Mouse (Mus musculus): ENCODE measurements at regions not wholly inside any gene's neighbourhood (a gene's known extent, or its start where the extent isn't known, plus 50 kb on each side); places are given as distances from the start of the nearest gene placed in this dataset.

GRCm38 (mm10) chr6:111621684-111622480 is 651.7 kb upstream of the Lmcd1 start:
- peak; percentile 71 for ATAC-seq (replicated peaks; ENCODE audit: low FRiP score)
- H3K4me3 ChIP-seq (ENCODE audit: low read depth, low read length): no peak overlapping the region
- no peak overlapping the region for H3K4me2 ChIP-seq (ENCODE audit: low read depth, low read length, severe bottlenecking)
- DNase-seq (ENCODE audit: low spot score): no peak
- H3K27ac ChIP-seq (ENCODE audit: low read depth, low read length): no peak overlapping the region
- 43% methylated on average over 8 of the region's 8 CpGs for WGBS
- H3K4me1 ChIP-seq (replicated peaks; ENCODE audit: control insufficient read depth, insufficient read depth, low read length): no peaks in the 10 kb centered on the region
- no peaks in the 10 kb centered on the region for H3K9me3 ChIP-seq (ENCODE audit: control insufficient read depth, low read length)
- H3K27me3 ChIP-seq (ENCODE audit: control insufficient read depth, insufficient read depth, low read length): no peaks in the 10 kb centered on the region
- no peaks in the 10 kb centered on the region for H3K36me3 ChIP-seq (ENCODE audit: control insufficient read depth, insufficient read depth, low read length)
- no peak overlapping the region for H3K9ac ChIP-seq (ENCODE audit: low read length)

GRCm38 (mm10) chr6:111622481-111623139 is 650.9 kb upstream of the Lmcd1 start:
- Histone ChIP-seq H3K4me3 (ENCODE audit: low read depth, low read length) (no peak overlapping the region), H3K4me1 (replicated peaks; ENCODE audit: control insufficient read depth, insufficient read depth, low read length) (no peaks in the 10 kb centered on the region), H3K9me3 (ENCODE audit: control insufficient read depth, low read length) (no peaks in the 10 kb centered on the region), H3K27ac (ENCODE audit: low read depth, low read length) (no peak overlapping the region; the same call in 1 of the 2 replicates), H3K27me3 (ENCODE audit: control insufficient read depth, insufficient read depth, low read length) (no peaks in the 10 kb centered on the region), H3K36me3 (ENCODE audit: control insufficient read depth, insufficient read depth, low read length) (no peaks in the 10 kb centered on the region), H3K4me2 (ENCODE audit: low read depth, low read length, severe bottlenecking) (no peak overlapping the region), H3K9ac (ENCODE audit: low read length) (no peak overlapping the region)
- no peak for DNase-seq (ENCODE audit: low spot score)
- WGBS: 19% methylated on average over 7 of the region's 7 CpGs
- peak; percentile 85 for ATAC-seq (replicated peaks; ENCODE audit: low FRiP score)

GRCm38 (mm10) chr6:111623140-111623497 is 650.4 kb upstream of the Lmcd1 start:
- Histone ChIP-seq H3K4me1 (replicated peaks; ENCODE audit: control insufficient read depth, insufficient read depth, low read length) (no peaks in the 10 kb centered on the region), H3K27me3 (ENCODE audit: control insufficient read depth, insufficient read depth, low read length) (no peaks in the 10 kb centered on the region), H3K4me3 (ENCODE audit: low read depth, low read length) (no peak overlapping the region), H3K4me2 (ENCODE audit: low read depth, low read length, severe bottlenecking) (no peak overlapping the region), H3K9ac (ENCODE audit: low read length) (no peak overlapping the region), H3K27ac (ENCODE audit: low read depth, low read length) (no peak overlapping the region; the same call in 1 of the 2 replicates), H3K36me3 (ENCODE audit: control insufficient read depth, insufficient read depth, low read length) (no peaks in the 10 kb centered on the region), H3K9me3 (ENCODE audit: control insufficient read depth, low read length) (no peaks in the 10 kb centered on the region)
- no peak for ATAC-seq (replicated peaks; ENCODE audit: low FRiP score)
- DNase-seq (ENCODE audit: low spot score): no peak
- 75% methylated on average over 4 of the region's 4 CpGs for WGBS

DNA sequence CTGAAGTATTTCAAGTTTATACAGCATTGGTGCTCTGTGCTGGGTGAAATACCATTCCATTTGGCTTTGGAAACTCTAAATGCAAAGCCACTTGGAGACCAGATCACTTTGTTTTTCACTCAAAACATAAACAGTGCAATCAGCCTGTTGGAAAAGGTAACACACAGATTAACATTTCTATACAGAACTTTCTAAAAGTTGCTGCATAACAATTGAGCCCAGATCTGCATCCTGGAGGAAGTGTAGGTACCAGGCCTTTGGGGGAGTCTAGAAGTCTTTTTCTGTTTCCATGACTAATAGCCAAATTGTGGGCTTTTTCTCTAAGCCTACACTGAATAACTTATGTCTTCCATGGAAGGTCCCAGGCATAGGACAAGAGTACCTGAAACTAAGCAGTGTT is 648.1 kb upstream of the Lmcd1 start:
- Histone ChIP-seq H3K9ac (ENCODE audit: low read length) (no peak overlapping the region), H3K9me3 (ENCODE audit: control insufficient read depth, low read length) (no peaks in the 10 kb centered on the region), H3K27ac (ENCODE audit: low read depth, low read length) (no peak overlapping the region), H3K4me2 (ENCODE audit: low read depth, low read length, severe bottlenecking) (no peak overlapping the region), H3K27me3 (ENCODE audit: control insufficient read depth, insufficient read depth, low read length) (no peaks in the 10 kb centered on the region), H3K36me3 (ENCODE audit: control insufficient read depth, insufficient read depth, low read length) (no peaks in the 10 kb centered on the region), H3K4me3 (ENCODE audit: low read depth, low read length) (no peak overlapping the region), H3K4me1 (replicated peaks; ENCODE audit: control insufficient read depth, insufficient read depth, low read length) (no peaks in the 10 kb centered on the region)
- DNase-seq (ENCODE audit: low spot score) (no peak), ATAC-seq (replicated peaks; ENCODE audit: low FRiP score) (no peak)

DNA sequence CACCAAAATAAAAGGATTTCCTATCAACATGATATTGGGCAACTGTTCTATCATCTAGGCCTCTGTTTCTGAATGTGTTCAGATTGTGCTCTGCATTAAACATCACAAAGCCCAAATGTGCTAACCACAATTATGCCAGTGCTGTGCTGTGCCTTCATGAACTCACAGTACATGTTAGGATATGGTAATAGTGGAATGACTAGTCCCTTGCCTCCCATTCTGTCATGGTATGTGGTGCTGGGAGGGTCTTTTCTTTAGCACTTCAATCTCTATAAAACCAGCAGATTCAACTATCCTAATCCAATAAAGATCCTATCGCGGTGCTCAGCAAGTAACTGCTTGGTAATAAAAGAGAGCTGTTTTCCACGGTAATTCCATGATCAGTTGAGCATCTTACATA is 620.8 kb upstream of the Lmcd1 start:
- Histone ChIP-seq H3K4me1 (replicated peaks; ENCODE audit: control insufficient read depth, insufficient read depth, low read length) (no peaks in the 10 kb centered on the region), H3K27me3 (ENCODE audit: control insufficient read depth, insufficient read depth, low read length) (no peaks in the 10 kb centered on the region), H3K27ac (ENCODE audit: low read depth, low read length) (no peak overlapping the region), H3K36me3 (ENCODE audit: control insufficient read depth, insufficient read depth, low read length) (no peaks in the 10 kb centered on the region), H3K9ac (ENCODE audit: low read length) (no peak overlapping the region), H3K4me3 (ENCODE audit: low read depth, low read length) (no peak overlapping the region), H3K9me3 (ENCODE audit: control insufficient read depth, low read length) (no peaks in the 10 kb centered on the region), H3K4me2 (ENCODE audit: low read depth, low read length, severe bottlenecking) (no peak overlapping the region)
- DNase-seq (ENCODE audit: low spot score) (no peak), ATAC-seq (replicated peaks; ENCODE audit: low FRiP score) (no peak)
- 92% methylated on average over 3 of the region's 3 CpGs for WGBS

- no peaks in the 10 kb centered on the region for H3K36me3 ChIP-seq (ENCODE audit: control insufficient read depth, insufficient read depth, low read length)
- H3K9ac ChIP-seq (ENCODE audit: low read length): no peak overlapping the region
- no peak overlapping the region for H3K4me3 ChIP-seq (ENCODE audit: low read depth, low read length)
- H3K9me3 ChIP-seq (ENCODE audit: control insufficient read depth, low read length): no peaks in the 10 kb centered on the region
- no peaks in the 10 kb centered on the region for H3K27me3 ChIP-seq (ENCODE audit: control insufficient read depth, insufficient read depth, low read length)
- DNase-seq (ENCODE audit: low spot score) (no peak), ATAC-seq (replicated peaks; ENCODE audit: low FRiP score) (no peak)
- no peaks in the 10 kb centered on the region for H3K4me1 ChIP-seq (replicated peaks; ENCODE audit: control insufficient read depth, insufficient read depth, low read length)
- 75% methylated on average over 2 of the region's 2 CpGs for WGBS
- no peak overlapping the region for H3K27ac ChIP-seq (ENCODE audit: low read depth, low read length)
- no peak overlapping the region for H3K4me2 ChIP-seq (ENCODE audit: low read depth, low read length, severe bottlenecking)
These were observed 613.6 kb upstream of the Lmcd1 start for GRCm38 (mm10) chr6:111659957-111660356.

DNA sequence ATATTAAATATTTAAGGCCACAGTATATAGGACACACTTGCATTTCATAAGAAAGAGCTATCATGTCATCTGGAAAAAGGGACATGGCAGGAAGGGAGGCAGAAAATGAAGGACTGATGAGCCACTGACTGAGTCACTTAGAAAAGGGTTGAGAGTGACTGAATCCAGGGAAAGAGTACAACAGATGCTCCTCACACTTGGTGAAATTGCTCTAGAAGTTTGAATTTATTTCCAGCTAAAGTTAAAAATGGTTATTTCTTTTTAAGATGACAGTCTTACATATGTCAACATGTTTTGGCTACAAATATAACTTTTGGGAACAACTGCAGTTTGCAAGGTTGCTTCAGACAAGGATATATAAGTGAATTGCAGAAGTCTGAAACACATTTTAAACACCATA is 609.0 kb upstream of the Lmcd1 start:
- Histone ChIP-seq H3K27ac (ENCODE audit: low read depth, low read length) (no peak overlapping the region), H3K9me3 (ENCODE audit: control insufficient read depth, low read length) (no peaks in the 10 kb centered on the region), H3K4me2 (ENCODE audit: low read depth, low read length, severe bottlenecking) (no peak overlapping the region), H3K9ac (ENCODE audit: low read length) (no peak overlapping the region), H3K4me1 (replicated peaks; ENCODE audit: control insufficient read depth, insufficient read depth, low read length) (no peaks in the 10 kb centered on the region), H3K36me3 (ENCODE audit: control insufficient read depth, insufficient read depth, low read length) (no peaks in the 10 kb centered on the region), H3K4me3 (ENCODE audit: low read depth, low read length) (no peak overlapping the region), H3K27me3 (ENCODE audit: control insufficient read depth, insufficient read depth, low read length) (no peaks in the 10 kb centered on the region)
- DNase-seq (ENCODE audit: low spot score) (no peak), ATAC-seq (replicated peaks; ENCODE audit: low FRiP score) (no peak)

DNA sequence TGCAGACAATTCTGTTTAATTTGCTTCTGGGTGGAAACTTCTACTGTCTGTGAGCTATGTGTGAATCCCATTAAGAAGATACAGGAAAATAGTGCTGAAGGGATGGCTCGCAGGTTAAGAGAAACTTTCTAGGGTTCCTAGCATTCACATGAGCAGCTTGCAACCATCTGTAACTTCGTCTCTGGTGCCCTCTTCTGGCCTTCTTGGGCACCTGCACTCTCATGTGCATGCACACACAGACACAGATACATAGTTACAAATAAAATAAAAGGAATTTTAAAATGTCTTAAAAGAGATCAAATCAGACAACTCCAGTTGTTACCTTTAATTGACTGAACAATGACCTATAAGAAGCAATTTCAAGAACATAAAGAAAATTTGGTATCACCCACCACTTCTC is 588.6 kb upstream of the Lmcd1 start:
- H3K4me2 ChIP-seq (ENCODE audit: low read depth, low read length, severe bottlenecking): no peak overlapping the region
- H3K36me3 ChIP-seq (ENCODE audit: control insufficient read depth, insufficient read depth, low read length): no peaks in the 10 kb centered on the region
- WGBS: 72% methylated on average over 2 of the region's 2 CpGs
- H3K27ac ChIP-seq (ENCODE audit: low read depth, low read length): no peak overlapping the region
- no peaks in the 10 kb centered on the region for H3K9me3 ChIP-seq (ENCODE audit: control insufficient read depth, low read length)
- no peak overlapping the region for H3K9ac ChIP-seq (ENCODE audit: low read length)
- ATAC-seq (replicated peaks; ENCODE audit: low FRiP score): no peak
- no peaks in the 10 kb centered on the region for H3K4me1 ChIP-seq (replicated peaks; ENCODE audit: control insufficient read depth, insufficient read depth, low read length)
- H3K27me3 ChIP-seq (ENCODE audit: control insufficient read depth, insufficient read depth, low read length): no peaks in the 10 kb centered on the region
- no peak overlapping the region for H3K4me3 ChIP-seq (ENCODE audit: low read depth, low read length)
- DNase-seq (ENCODE audit: low spot score): no peak

DNA sequence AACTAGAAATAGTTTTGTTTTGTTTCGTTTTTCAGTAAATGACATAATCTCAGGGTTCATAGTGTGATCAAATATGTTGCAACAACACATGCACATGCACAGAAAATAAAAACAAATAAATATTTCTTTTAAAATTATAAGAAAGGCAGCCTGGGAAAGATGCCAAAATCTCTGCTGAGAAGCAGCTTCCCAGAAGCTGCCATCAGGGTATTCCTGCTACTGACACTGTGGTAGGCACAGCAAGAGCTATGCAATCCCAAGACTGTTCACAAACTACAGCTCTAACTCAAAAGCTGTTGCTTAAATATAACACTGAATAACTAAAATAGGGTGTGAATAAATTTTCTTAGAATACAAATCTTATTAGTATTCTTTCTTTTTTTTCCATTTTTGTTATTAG is 570.7 kb upstream of the Lmcd1 start:
- no peak overlapping the region for H3K27ac ChIP-seq (ENCODE audit: low read depth, low read length)
- no peaks in the 10 kb centered on the region for H3K4me1 ChIP-seq (replicated peaks; ENCODE audit: control insufficient read depth, insufficient read depth, low read length)
- no peak overlapping the region for H3K4me3 ChIP-seq (ENCODE audit: low read depth, low read length)
- WGBS: 96% methylated on average over 1 of the region's 1 CpGs
- no peak overlapping the region for H3K4me2 ChIP-seq (ENCODE audit: low read depth, low read length, severe bottlenecking)
- no peaks in the 10 kb centered on the region for H3K27me3 ChIP-seq (ENCODE audit: control insufficient read depth, insufficient read depth, low read length)
- ATAC-seq (replicated peaks; ENCODE audit: low FRiP score): no peak
- no peak for DNase-seq (ENCODE audit: low spot score)
- H3K9ac ChIP-seq (ENCODE audit: low read length): no peak overlapping the region
- H3K36me3 ChIP-seq (ENCODE audit: control insufficient read depth, insufficient read depth, low read length): no peaks in the 10 kb centered on the region
- H3K9me3 ChIP-seq (ENCODE audit: control insufficient read depth, low read length): no peaks in the 10 kb centered on the region
